ENCODE assay signal across 28 mouse cellular contexts in genomic region chr11:25124458-25124857, GRCm38 (mm10).
A peak's percentile ranks its signal among the peaks of the same experiment; 100 is the strongest.
DNase-seq lines count a peak whose midpoint lies in the region; ATAC-seq and TF ChIP-seq lines count a peak whose summit lies in the region.
"Had no signal": no experiment of that assay in that cellular context is flagged by ENCODE, and none has a peak within 500 bp of the region (broad histone marks: within the 10 kb centered on the region; RNA-seq: fewer than 3 reads in every experiment).

No protein-coding gene starts in this region.

- no peaks in the 10 kb centered on the region for H3K36me3 ChIP-seq in stomach, embryonic 14.5 days (ENCODE audit: control insufficient read depth, insufficient read depth, low read length)
- H3K36me3 ChIP-seq in stomach, postnatal 0 days (ENCODE audit: control insufficient read depth, insufficient read depth, low read length), result no peaks in the 10 kb centered on the region
- H3K36me3 ChIP-seq: embryonic facial prominence, embryonic 12.5 days; forebrain, embryonic 10.5 days; G1E; heart, embryonic 13.5 days; hindbrain, embryonic 10.5 days; limb, embryonic 15.5 days; liver, embryonic 13.5 days had no signal

- ATAC-seq in frontal cortex, adult (ENCODE audit: low TSS enrichment), result peak; percentile 88
- ATAC-seq in stomach, embryonic 14.5 days (ENCODE audit: insufficient number of reproducible peaks, insufficient read depth, low FRiP score, low read depth), result peak; percentile 33; the same call in 1 of the 2 replicates
- ATAC-seq in stomach, postnatal 0 days (ENCODE audit: low FRiP score, low TSS enrichment), result no peak
- ATAC-seq: forebrain, embryonic 16.5 days; hindbrain, embryonic 16.5 days had no signal

- H3K9me3 ChIP-seq in stomach, embryonic 14.5 days (ENCODE audit: control insufficient read depth, low read depth, low read length), result no peaks in the 10 kb centered on the region
- no peaks in the 10 kb centered on the region for H3K9me3 ChIP-seq in stomach, postnatal 0 days (ENCODE audit: control insufficient read depth, low read length)
- H3K9me3 ChIP-seq: embryonic facial prominence, embryonic 12.5 days; forebrain, embryonic 10.5 days; G1E; heart, embryonic 13.5 days; hindbrain, embryonic 10.5 days; limb, embryonic 15.5 days; liver, embryonic 13.5 days had no signal

- no peak for TF ChIP-seq EP300 in stomach, postnatal 0 days (optimal IDR thresholded peaks at IDR 0.05)

- no peak for TF ChIP-seq CTCF in layer of hippocampus, adult 2 months (conservative IDR thresholded peaks at IDR 0.05)
- TF ChIP-seq CTCF in stomach, postnatal 0 days (IDR thresholded peaks at IDR 0.05; ENCODE audit: low read depth), result no peak

- no peak overlapping the region for H3K9ac ChIP-seq in stomach, embryonic 14.5 days (replicated peaks; ENCODE audit: low read depth, low read length)
- no peak overlapping the region for H3K9ac ChIP-seq in stomach, postnatal 0 days (ENCODE audit: low read length)
- H3K9ac ChIP-seq: embryonic facial prominence, embryonic 12.5 days; heart, embryonic 13.5 days; limb, embryonic 15.5 days; liver, embryonic 13.5 days had no signal

- 24% methylated on average over 2 of the region's 2 CpGs for WGBS in stomach, embryonic 14.5 days
- WGBS in stomach, postnatal 0 days, result 30% methylated on average over 2 of the region's 2 CpGs

- no peaks in the 10 kb centered on the region for H3K4me1 ChIP-seq in stomach, embryonic 14.5 days (ENCODE audit: control insufficient read depth, insufficient read depth, low read length)
- no peaks in the 10 kb centered on the region for H3K4me1 ChIP-seq in stomach, postnatal 0 days (replicated peaks; ENCODE audit: control insufficient read depth, insufficient read depth)
- H3K4me1 ChIP-seq: forebrain, embryonic 10.5 days; hindbrain, embryonic 10.5 days; limb, embryonic 15.5 days; liver, embryonic 13.5 days had no signal

- H3K4me2 ChIP-seq in stomach, embryonic 14.5 days (replicated peaks; ENCODE audit: low read depth, low read length), result no peak overlapping the region
- no peak overlapping the region for H3K4me2 ChIP-seq in stomach, postnatal 0 days (replicated peaks; ENCODE audit: low read depth)
- H3K4me2 ChIP-seq: embryonic facial prominence, embryonic 12.5 days; heart, embryonic 13.5 days; limb, embryonic 15.5 days; liver, embryonic 13.5 days had no signal

- DNase-seq in frontal cortex, postnatal 25 days (ENCODE audit: low spot score in 2 of 2), result no peak
- DNase-seq in layer of hippocampus, adult 2 months (ENCODE audit: low spot score in 2 of 2), result no peak
- DNase-seq in layer of hippocampus, postnatal 25 days (ENCODE audit: extremely low spot score in 1 of 2, low spot score in 1 of 2), result no peak
- no peak for DNase-seq in stomach, postnatal 0 days (ENCODE audit: low spot score)
- no peak for DNase-seq in heart, postnatal 14 days
- DNase-seq: adrenal gland, adult 8-10 months; cerebellum, adult 11 months; cerebellum, adult 9-10 months; cerebellum, postnatal 36 days; gastrocnemius, postnatal 10 days; heart, postnatal 10 days; kidney, adult 18-20 months; kidney, postnatal 10 days; liver, embryonic 13.5 days; lung, adult 18-20 months; lung, postnatal 14 days; midbrain, embryonic 14.5 days; thymus, postnatal 14 days had no signal

- 0 out of 2 replicates have a peak overlapping the region, but pooled peaks have one; percentile 19 for H3K27ac ChIP-seq in layer of hippocampus, adult 2 months
- H3K27ac ChIP-seq in stomach, embryonic 14.5 days (ENCODE audit: low read length), result no peak overlapping the region
- H3K27ac ChIP-seq in stomach, postnatal 0 days (replicated peaks), result no peak overlapping the region
- H3K27ac ChIP-seq: embryonic facial prominence, embryonic 12.5 days; forebrain, embryonic 10.5 days; heart, embryonic 13.5 days; hindbrain, embryonic 10.5 days; limb, embryonic 15.5 days; liver, embryonic 13.5 days had no signal

- intact Hi-C loops in heart, postnatal 14 days (cut with DNase I), result no loop called here

- H3K27me3 ChIP-seq in stomach, embryonic 14.5 days (ENCODE audit: control insufficient read depth, insufficient read depth, low read length), result no peaks in the 10 kb centered on the region
- no peaks in the 10 kb centered on the region for H3K27me3 ChIP-seq in stomach, postnatal 0 days (ENCODE audit: control insufficient read depth, insufficient read depth, low read length)
- H3K27me3 ChIP-seq: embryonic facial prominence, embryonic 12.5 days; heart, embryonic 13.5 days; limb, embryonic 15.5 days; liver, embryonic 13.5 days had no signal

- H3K4me3 ChIP-seq in layer of hippocampus, adult 2 months, result no peak overlapping the region
- no peak overlapping the region for H3K4me3 ChIP-seq in stomach, embryonic 14.5 days (ENCODE audit: low read depth, low read length)
- no peak overlapping the region for H3K4me3 ChIP-seq in stomach, postnatal 0 days (ENCODE audit: low read depth, low read length)
- H3K4me3 ChIP-seq: embryonic facial prominence, embryonic 12.5 days; forebrain, embryonic 10.5 days; heart, embryonic 13.5 days; hindbrain, embryonic 10.5 days; limb, embryonic 15.5 days; liver, embryonic 13.5 days had no signal
